Mouse (Mus musculus): Measurements from ENCODE around the gene Cgrrf1.

The Cgrrf1 gene

DNA sequence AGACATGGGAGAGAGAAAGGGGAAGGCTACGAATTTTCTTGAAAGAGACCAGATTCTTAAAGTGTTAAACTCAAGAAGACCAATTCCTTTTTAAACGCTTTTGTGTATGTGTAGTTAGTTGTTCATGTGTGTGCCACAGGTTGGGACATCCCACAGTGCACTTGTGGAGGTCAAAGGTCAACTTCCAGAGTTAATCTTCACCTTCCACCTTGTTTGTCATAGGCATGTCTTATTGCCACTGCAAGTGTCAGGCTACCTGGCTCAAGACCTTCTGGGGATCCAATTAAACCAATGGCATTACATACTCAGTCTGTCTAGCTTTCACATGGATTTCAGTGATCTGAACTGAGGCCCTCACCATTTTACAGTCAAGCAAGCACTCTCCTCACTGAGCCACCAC lies 7.9 kb upstream of the Cgrrf1 start:
- no peak for DNase-seq

DNA sequence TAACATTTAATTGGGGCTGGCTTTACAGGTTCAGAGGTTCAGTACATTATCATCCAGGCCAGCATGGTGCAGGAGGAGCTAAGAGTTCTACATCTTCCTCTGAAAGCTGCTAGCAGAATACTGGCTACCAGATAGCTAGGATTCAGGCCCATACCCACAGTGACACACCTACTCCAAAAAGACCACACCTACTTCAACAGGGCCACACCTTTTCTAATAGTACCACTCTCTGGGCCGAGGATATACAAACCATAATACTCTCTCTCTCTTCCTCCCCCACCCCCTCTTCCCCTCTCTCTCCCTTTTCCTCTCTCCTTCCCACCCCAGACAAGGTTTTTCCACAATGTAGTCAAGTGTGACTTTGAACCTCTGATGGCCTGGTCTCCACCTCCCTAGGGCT lies 4.5 kb upstream of the Cgrrf1 start:
- no peak for DNase-seq

DNA sequence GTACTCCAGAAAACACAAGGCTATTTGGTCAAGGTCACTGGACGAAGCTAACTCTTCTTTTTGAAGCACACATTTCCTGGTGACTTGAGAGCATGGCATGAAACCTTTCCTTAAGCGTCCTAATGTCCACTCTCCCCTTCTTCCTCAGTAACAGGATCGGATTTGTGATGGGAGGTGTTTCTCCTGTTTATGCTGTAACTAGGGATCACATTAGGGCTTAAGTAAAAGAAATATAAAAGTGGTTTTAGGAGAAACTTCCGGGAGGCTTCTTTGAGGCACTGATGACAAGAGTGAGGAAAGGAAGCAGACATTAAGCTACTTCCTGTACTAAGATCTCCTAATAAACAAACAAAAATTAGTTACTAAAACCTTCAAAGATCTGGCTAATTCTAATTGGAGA lies 630 bp upstream of the Cgrrf1 start:
- DNase-seq, result no peak

DNA sequence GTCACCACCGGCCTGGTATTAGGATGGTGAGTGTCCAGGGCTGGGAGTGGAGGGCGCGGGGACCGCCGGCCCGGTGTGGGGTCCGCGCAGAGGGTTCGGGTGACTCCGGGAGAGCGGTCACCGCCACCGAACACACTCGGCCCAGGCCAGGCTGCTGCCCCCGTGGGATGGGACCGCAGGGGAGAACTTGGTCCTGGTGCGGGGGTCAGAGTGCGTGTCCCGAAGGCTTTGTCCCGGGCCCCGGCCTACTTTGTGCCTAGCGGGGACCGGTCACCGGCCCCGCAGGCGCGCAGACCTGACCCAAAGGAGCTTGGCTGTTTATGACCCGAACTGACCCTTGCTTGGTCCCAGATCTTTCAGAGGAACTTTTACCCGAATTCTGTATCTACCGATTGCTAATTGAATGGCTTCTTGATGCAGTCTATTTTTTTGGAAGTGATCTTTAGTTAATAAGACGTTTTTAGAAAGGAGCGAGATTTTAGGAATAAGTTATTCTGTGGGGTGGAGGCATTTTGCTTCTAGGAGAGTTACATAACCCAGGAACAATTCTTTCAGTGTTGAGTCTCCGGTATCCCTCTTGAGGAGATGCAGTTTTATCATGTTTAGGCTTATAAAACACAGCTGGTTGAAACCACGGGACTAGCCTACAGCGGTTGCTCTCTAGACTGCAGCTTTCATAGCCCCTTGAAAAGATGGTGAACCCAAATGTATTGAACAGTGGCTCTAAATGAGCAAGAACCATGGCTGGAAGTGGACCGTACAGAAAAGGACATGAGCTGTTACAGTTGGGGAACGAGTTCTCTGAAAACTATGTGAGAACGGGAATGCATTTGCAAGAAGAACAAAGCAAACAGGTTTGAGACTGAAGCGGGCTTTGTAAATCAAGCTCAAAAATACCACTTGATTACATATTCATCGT lies 688 bp downstream of the Cgrrf1 start:
- DNase-seq, result no peak

DNA sequence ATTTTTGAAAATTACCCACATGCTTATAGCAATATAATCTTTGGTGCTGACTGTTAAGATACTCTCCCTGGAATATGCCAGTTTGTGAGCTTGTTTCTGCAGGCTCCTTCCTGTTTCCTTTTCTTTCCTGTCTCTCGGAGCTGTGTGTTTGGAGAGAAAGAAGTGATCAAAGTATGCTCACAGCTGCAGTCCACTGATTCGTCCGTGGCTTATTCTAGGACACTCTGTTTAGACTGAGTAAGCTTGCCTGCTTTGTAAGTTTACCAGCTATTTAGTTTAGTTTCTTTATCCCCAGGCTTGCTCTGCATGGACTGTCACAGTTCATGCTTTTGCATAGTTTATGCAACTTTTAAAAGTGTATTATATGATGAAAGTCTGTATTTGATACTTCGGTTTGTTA lies 7.4 kb downstream of the Cgrrf1 start:
- DNase-seq, result no peak

DNA sequence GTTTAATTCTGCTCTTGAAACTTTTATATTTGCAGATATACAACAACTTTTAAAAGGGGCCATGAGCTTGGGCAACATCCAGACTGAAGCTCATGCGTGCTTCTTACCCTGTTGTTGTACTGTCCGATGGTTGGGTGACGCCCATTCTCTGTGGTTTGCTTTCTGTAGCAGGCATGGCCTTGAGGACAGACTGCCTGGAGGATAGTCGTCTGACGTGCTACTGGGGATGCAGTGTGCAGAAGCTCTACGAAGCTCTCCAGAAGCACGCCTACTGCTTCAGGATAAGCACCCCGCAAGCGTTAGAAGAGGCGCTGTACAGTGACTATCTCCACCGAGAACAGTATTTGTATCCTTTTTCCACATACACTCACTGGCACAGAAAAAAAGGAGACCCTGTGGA lies 13.8 kb downstream of the Cgrrf1 start:
- DNase-seq, result no peak

DNA sequence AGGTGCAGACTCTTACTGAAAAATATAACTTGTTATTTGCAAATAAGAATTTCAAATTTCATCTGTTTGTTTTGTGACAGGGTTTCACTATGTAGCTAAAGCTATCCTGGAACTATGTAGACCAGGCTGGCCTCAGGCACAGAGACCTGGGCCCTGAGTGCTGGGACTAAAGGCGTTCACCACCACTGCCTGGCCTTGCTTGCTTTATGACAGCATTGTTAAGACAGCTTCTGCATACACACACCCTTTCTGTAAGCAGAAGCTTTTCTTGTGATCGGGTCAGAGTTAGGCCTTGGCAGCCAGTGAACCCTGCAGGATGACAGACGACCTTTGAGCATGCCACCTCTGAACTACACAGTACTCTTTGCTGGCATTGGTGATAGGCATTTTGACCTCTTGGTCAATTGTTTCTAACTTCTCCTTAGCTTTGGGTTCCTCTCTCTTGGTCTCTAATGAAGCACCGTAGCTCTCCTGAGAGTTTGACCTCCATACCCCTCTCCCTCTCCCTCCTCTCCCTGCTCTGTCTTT lies 16.2 kb downstream of the Cgrrf1 start:
- no peak for DNase-seq

DNA sequence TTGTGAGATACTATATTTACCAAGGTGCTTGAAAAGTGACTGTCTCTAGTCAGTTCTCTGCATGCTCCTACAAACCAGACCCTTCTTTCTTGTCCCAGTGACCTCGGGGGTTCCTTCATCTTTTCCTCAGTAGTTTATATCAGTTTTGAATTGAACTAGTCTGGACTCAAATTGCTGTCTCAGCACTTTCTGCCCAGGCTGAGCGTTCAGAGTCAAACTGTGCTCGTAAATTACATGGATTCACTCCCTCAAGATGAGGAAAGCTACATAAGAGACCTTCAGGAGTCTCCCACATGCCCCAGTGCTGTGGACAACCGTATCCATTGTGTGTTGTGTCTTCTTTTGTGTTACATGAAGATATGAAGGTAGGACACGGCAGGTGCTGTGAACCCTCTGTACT lies 16.8 kb downstream of the Cgrrf1 start:
- no peak for DNase-seq

DNA sequence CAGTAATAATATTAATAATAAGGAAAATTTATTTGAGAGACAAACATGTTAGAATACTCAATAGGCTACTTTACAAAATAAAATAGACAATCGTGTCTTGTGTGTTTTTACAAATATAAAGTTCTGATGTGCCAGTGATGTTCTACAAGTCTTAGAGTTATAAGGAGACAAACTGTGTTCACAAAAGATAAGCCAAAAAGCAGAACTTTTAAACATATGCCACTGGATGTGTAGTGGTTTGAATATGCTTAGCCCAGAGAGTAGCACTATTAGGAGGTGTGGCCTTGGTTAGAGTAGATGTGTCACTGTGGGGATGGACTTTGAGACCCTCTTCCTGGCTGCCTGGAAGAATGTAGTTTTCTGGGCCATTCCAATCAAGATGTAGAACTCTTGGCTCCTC lies 17.8 kb downstream of the Cgrrf1 start:
- DNase-seq, result no peak

DNA sequence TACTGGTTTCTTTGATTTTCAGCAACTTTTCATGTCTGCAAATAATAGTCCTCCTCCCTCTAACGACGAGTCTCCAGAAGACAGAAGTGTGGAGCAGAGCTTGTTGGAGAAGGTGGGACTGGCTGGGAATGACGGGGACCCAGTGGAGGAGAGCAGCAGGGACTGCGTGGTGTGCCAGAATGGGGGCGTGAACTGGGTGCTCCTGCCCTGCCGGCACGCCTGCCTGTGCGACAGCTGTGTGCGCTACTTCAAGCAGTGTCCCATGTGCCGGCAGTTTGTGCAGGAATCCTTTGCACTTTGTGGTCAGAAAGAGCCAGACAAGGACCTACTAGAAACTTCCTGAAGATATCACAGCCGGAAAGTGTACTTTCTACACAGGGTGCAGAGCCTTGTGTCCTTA lies 21.8 kb downstream of the Cgrrf1 start:
- DNase-seq, result no peak

DNA sequence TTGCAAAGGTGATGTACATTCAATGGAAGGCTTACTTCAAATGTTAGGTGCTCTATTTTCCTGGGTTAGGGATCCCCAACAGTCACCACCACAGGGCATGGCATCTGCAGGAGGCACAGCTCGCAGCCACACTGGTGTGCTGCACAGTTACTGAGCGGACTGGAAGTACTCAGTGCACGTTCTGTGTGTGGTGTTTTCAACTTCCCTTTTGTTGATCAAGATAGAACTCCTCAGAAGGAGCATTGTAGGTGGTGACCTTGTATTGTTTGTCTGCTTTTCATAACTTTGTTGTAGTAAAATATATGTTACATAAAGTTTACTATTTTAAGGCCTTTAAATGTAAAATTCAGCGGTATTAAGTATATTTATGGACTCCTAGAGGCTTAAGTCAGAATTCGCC lies 31.0 kb downstream of the Cgrrf1 start:
- DNase-seq, result no peak

DNA sequence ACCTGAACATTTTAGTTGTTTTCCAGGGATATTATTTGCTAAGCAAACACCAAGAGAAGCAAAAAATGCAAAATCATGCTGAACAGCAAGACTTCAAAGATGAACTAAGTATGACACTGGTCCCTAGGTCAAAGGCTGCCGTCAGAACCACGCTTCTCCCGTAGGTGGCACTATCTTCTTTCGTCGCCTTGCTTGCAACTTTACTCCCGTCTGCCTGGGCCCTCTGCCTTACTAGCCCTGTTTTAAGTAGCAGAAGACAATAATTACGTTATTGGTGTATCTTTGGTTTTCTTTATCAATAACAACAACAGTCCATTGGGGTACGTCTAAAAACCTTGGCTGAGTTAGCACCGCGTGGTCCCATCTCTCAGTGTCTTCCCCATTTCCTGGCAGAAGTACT lies 49.0 kb downstream of the Cgrrf1 start:
- DNase-seq, result peak; percentile 53

DNA sequence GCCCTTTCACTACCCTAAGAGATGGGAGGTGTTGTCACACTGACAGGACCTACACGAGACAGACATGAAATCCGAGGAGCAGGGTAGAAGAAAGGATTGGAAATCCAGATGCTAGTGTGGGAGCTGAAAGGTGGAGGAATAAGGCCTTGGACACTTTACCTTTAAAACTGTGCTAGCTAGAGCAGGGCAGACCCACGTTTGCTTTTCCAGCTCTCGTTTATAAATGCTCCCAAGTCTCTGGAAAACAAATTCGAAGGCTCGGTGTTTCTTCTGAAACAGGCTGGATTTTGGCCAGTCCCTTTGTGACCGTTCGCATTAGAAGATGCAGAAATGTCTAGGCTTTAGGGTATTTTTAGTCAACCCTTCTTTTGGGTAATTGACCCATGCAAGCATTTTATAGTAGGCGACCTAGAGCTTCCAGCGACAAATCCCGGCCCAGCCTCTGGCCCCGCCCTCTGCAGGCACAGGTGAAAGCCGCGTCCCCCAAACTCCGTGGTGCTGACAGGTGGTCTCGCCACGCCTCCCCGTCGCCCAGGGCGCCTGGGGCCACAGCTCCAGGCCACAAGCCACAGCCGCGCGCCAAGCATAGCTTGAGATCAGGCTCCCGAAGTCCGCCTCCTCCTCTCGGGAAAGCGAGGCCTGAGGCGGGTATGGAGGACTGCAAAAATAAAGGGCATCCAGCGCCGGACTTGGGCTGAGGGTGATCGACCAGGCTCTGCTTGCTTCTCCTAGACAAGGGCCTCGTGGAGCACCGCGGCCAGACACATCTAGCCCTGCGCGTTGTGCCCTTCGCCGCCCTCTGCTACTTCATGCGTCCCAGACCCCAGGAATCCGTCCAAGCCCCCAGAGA lies 49.9 kb downstream of the Cgrrf1 start:
- peak; percentile 24 for DNase-seq

DNA sequence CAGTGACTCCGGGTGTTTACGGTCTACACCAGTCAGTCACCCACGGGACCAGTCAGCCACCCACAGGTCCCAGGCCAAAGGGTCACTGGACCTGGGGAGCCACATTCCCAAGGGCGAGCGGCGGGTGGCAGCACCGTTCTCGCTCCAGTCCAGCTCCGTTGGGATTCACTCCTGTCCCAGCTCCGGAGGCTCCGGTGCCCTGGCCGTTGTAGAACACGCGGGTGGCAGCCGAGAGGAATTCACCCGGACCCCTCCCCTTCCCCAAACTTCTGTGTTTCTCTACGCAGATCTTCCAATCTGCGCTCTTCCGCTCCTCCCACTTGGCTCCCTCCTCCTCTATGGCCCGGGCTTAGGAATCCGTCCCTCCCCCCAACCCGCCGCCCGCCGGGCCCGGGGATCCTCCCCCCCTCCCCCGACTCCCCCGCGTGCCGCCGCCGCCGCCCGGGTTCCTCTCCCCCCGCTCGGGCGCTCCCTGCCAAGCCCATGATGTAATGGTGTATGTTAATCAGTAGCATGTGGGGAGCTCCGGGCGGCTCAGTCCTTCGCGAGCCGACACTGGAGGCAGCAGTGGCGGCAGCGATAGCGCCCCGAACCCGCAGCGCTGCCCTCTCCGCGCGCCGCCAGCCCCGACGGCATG lies 50.6 kb downstream of the Cgrrf1 start, which contains the start of gene Samd4:
Gene Samd4, plus strand, starts transcription at position 424 of the 637 bp plus-strand sequence.
- peak; percentile 64 for DNase-seq

DNA sequence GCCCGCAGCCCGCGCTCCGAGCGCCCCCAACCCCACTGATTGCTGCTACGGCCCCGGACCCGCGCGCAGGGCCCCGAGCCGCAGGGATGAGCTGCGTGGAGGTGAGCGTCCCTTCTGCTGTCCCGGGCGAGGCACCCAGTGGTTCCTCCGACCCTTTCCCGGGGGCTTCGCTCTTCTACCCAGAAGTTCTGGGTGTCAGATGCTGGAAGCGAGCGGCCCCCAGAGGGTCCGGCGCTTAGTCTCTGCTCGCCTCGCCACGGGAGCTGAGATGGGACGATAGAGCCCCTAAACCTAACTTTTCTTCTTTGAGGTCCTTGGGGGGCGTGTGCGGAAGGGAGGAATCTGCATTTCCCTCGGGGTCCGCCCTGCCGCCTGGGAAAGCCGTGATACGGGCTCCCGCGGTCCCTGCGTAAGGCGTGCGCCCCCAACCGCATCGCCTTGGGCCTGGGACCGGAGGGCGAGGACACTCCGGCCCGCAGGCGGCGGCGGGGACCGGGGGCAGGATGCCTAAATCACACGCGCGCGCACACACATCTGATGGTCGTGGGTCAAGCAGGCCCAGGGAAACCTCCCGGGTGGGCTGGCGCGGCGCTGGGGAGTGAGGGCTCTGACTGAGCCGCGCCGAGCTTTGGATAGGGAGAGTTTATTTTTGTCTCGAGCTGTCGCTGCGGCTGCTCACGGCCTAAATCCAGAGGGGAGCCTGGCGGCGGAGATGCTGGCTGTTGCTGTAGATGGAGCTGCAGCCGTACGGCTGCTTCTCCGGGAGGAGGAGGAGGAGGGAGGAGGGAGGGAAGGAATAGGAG lies 51.3 kb downstream of the Cgrrf1 start:
- DNase-seq, result peak; percentile 72

DNA sequence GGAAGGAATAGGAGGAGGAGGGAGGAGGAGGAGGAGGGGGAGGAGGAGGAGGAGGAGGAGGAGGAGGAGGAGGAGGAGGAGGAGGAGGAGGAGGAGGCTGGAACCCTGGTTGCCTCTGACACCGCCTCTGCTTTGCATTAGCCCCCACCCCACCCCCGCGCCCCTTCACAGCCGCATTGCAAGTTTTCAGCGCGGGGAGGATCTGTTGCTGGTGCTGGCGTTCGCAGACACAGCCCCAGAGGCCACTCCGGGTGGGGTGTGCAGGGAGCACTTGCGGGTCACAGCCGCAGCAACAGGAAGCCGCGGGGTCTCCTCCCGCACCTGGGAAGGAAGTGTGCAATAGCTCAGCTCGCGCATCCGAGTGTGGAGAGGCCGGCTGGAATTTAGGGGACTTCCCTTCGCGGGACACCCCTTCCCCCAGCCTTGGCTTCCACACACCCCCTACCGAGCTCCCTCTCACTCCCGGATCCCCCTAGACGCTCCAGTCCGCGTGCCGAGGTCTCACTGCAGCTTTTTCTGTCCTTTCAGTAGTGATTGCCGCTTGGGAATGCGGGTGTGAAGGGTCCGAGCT lies 52.0 kb downstream of the Cgrrf1 start:
- peak; percentile 38 for DNase-seq

DNA sequence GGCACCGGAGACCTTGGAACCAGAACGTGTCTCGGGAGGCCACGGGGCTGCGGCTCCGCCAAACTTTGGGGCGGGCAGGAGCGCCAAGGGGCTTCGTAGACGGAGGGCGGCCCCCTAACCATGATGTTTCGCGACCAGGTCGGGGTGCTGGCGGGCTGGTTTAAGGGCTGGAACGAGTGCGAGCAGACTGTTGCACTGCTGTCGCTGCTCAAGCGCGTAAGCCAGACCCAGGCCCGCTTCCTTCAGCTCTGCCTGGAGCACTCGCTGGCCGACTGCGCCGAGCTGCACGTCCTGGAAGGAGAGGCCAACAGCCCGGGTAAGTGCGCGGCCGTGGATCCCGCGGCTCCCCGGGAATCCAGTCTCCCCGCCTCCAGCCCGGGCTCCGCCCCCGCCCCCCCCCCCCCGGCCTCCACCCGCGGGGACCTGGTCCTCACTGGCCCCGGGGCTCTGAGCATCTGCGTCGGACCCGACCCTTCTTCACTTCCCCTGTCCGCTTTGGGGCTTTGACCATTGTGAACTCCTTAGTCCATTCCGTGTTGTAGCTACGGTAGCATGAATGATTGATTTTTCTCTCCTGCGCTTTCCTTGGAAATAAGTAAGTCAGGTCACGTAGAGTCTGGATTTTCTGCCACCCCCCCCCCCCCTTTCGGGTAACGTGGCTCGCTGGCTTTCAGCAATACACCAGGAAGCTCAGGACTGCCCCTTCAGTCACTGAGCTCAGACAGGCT lies 52.9 kb downstream of the Cgrrf1 start:
- peak; percentile 52 for DNase-seq

DNA sequence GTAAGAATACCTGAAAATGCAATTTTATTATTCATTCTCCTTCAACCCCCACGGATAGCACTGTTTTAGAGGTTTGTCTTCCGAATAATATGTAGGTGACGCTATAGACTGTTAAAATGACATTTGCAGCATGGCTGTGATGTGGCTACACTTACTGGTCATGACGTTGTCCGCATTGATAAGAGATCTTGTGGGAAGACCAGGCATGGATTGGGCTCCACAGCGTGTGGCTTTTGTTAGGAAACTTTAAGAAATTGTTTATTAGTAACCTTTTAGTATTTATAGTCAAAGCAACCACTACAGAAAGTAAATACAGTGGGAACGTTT lies 53.5 kb downstream of the Cgrrf1 start:
- no peak for DNase-seq

DNA sequence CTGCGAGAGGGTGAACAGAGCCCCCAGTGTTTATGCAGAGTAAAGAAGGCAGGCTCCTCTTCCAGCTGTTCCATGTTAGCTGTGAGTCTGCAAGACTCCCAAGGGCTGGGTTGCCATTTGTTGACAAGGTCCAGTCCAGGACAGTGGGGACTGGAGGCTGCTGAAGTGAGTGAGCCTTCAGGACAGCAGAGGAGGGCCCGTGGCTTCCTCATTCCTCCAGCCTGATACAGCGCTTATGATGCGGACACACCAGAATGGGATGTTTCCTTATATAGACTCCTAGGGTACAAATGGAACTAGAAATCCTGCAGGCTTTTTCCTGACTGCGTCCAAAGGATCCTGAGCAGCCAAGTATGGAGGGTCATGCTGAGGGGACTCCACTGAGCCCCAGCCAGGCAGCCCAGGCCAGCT lies 54.0 kb downstream of the Cgrrf1 start:
- DNase-seq, result no peak

DNA sequence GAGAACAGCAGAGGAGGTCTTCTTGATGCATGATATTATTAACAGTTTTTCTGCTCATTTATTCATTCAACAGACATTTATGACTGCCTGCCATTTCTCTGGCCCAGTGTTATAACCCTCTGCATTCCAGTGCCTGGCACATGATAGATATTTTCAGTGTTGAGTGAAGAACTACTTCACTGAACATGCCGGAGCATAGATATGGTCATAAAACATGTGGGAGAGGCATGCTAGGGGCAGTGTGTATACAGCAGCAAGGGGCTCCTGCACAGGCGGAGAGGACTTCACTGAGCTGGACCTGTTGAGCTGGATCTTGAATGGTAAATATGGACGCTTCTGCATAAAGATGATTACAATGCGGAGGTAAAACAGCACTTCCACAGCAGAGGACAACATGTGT lies 57.2 kb downstream of the Cgrrf1 start:
- no peak for DNase-seq

DNA sequence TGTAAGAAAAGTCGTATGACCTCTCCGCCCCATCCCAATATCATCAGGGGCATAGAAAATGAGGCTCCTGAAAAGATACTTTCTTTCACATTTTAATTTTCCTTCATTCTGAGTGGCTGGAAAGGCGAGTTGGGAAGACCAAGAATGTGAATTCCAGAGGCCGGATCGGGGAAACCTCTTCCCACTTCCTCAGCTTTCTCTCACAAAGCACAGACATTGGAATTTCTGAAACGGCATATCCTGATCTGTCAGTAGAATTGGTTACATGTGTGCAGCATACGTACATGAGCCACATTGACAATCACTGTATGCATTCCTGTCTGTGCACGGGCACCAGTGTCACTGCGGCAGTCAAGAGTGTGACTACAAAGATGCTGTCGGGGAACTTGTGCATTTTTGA lies 62.0 kb downstream of the Cgrrf1 start:
- no peak for DNase-seq
